Mouse (Mus musculus): ENCODE results near the gene Cidec. TPM values are rescaled to one million over a fixed set of nuclear protein-coding genes. Genes with fewer than 3 reads are reported as not detected.
A peak's percentile ranks its signal among the peaks of the same experiment; 100 is the strongest.

Gene Cidec
- polyA plus RNA-seq, 1 experiment from 2014 or later, result not detected

GRCm38 (mm10) chr6:113442442-113443090, 7.0 kb upstream of the Cidec start, which contains the start of gene Jagn1:
Gene Jagn1, plus strand, starts transcription at chr6:113442569.
- H3K9me3 ChIP-seq (replicated peaks), result no peaks in the 10 kb centered on the region
- peak within 1 kb of the TSS; percentile 92 for H3K9ac ChIP-seq
- H3K4me2 ChIP-seq (replicated peaks), result peak within 1 kb of the TSS; percentile 86
- H3K4me3 ChIP-seq, result peak within 1 kb of the TSS; percentile 82
- peaks cover 8% of the 10 kb centered on the region for H3K4me1 ChIP-seq
- H3K27me3 ChIP-seq, result no peaks in the 10 kb centered on the region
- H3K27ac ChIP-seq, result peak within 1 kb of the TSS; percentile 68
- ATAC-seq (ENCODE audit: low FRiP score), result peak; percentile 92
- WGBS, result under 1% methylated on average over 40 of the region's 45 CpGs
- peaks cover 13% of the 10 kb centered on the region for H3K36me3 ChIP-seq

GRCm38 (mm10) chr6:113442087-113442441, 6.5 kb upstream of the Cidec start:
- Histone ChIP-seq H3K4me3 (peak overlapping the region; percentile 82), H3K27me3 (no peaks in the 10 kb centered on the region), H3K9me3 (replicated peaks) (no peaks in the 10 kb centered on the region), H3K36me3 (peaks cover 8% of the 10 kb centered on the region), H3K27ac (peak overlapping the region; percentile 68), H3K9ac (peak overlapping the region; percentile 92), H3K4me1 (peaks cover 8% of the 10 kb centered on the region), H3K4me2 (replicated peaks) (peak overlapping the region; percentile 86)
- ATAC-seq (ENCODE audit: low FRiP score), result peak; percentile 30; the same call in 1 of the 2 replicates
- WGBS, result 39% methylated on average over 9 of the region's 9 CpGs

GRCm38 (mm10) chr6:113441147-113441680, 5.7 kb upstream of the Cidec start:
- no peak overlapping the region for H3K27ac ChIP-seq
- H3K27me3 ChIP-seq, result no peaks in the 10 kb centered on the region
- ATAC-seq (ENCODE audit: low FRiP score), result no peak
- H3K9me3 ChIP-seq (replicated peaks), result no peaks in the 10 kb centered on the region
- H3K9ac ChIP-seq, result no peak overlapping the region
- 57% methylated on average over 7 of the region's 7 CpGs for WGBS
- no peaks in the 10 kb centered on the region for H3K36me3 ChIP-seq
- no peak overlapping the region for H3K4me2 ChIP-seq (replicated peaks)
- H3K4me1 ChIP-seq, result peaks cover 8% of the 10 kb centered on the region
- H3K4me3 ChIP-seq, result no peak overlapping the region

- Histone ChIP-seq H3K27ac (no peak overlapping the region), H3K4me2 (replicated peaks) (no peak overlapping the region), H3K36me3 (no peaks in the 10 kb centered on the region), H3K4me1 (peaks cover 8% of the 10 kb centered on the region), H3K4me3 (no peak overlapping the region), H3K27me3 (no peaks in the 10 kb centered on the region), H3K9me3 (replicated peaks) (no peaks in the 10 kb centered on the region), H3K9ac (no peak overlapping the region)
- no peak for ATAC-seq (ENCODE audit: low FRiP score)
- 82% methylated on average over 3 of the region's 3 CpGs for WGBS
Observed at GRCm38 (mm10) chr6:113440686-113441085, 5.1 kb upstream of the Cidec start.

- WGBS, result 61% methylated on average over 12 of the region's 12 CpGs
- Histone ChIP-seq H3K4me3 (no peak overlapping the region), H3K27ac (no peak overlapping the region), H3K4me1 (peaks cover 8% of the 10 kb centered on the region), H3K27me3 (peaks cover 2% of the 10 kb centered on the region; the same call in 1 of the 2 replicates), H3K4me2 (replicated peaks) (no peak overlapping the region), H3K36me3 (no peaks in the 10 kb centered on the region), H3K9me3 (replicated peaks) (no peaks in the 10 kb centered on the region), H3K9ac (no peak overlapping the region)
- no peak for ATAC-seq (ENCODE audit: low FRiP score)
Observed at GRCm38 (mm10) chr6:113438721-113439430, 3.3 kb upstream of the Cidec start.

GRCm38 (mm10) chr6:113437135-113437534, 1.6 kb upstream of the Cidec start:
- Histone ChIP-seq H3K4me2 (replicated peaks) (no peak overlapping the region), H3K9ac (no peak overlapping the region), H3K4me3 (no peak overlapping the region), H3K4me1 (no peaks in the 10 kb centered on the region), H3K36me3 (no peaks in the 10 kb centered on the region), H3K27me3 (peaks cover 2% of the 10 kb centered on the region; the same call in 1 of the 2 replicates), H3K9me3 (replicated peaks) (no peaks in the 10 kb centered on the region), H3K27ac (no peak overlapping the region)
- WGBS, result 82% methylated on average over 12 of the region's 12 CpGs
- ATAC-seq (ENCODE audit: low FRiP score), result no peak

GRCm38 (mm10) chr6:113434691-113435090, 869 bp downstream of the Cidec start:
- no peak for ATAC-seq (ENCODE audit: low FRiP score)
- Histone ChIP-seq H3K36me3 (no peaks in the 10 kb centered on the region), H3K4me2 (replicated peaks) (no peak overlapping the region), H3K9ac (no peak overlapping the region), H3K27me3 (peaks cover 2% of the 10 kb centered on the region; the same call in 1 of the 2 replicates), H3K4me1 (no peaks in the 10 kb centered on the region), H3K27ac (no peak overlapping the region), H3K9me3 (replicated peaks) (no peaks in the 10 kb centered on the region), H3K4me3 (no peak overlapping the region)
- WGBS, result 67% methylated on average over 7 of the region's 7 CpGs

GRCm38 (mm10) chr6:113433661-113434060, 1.9 kb downstream of the Cidec start:
- H3K27ac ChIP-seq, result no peak overlapping the region
- no peaks in the 10 kb centered on the region for H3K4me1 ChIP-seq
- H3K4me2 ChIP-seq (replicated peaks), result no peak overlapping the region
- no peak overlapping the region for H3K4me3 ChIP-seq
- H3K27me3 ChIP-seq, result peaks cover 2% of the 10 kb centered on the region; the same call in 1 of the 2 replicates
- H3K9me3 ChIP-seq (replicated peaks), result no peaks in the 10 kb centered on the region
- no peaks in the 10 kb centered on the region for H3K36me3 ChIP-seq
- no peak overlapping the region for H3K9ac ChIP-seq
- 73% methylated on average over 3 of the region's 3 CpGs for WGBS
- no peak for ATAC-seq (ENCODE audit: low FRiP score)

- no peaks in the 10 kb centered on the region; the same call in 1 of the 2 replicates for H3K9me3 ChIP-seq (replicated peaks)
- no peak overlapping the region for H3K4me3 ChIP-seq
- H3K4me2 ChIP-seq (replicated peaks), result no peak overlapping the region
- H3K27me3 ChIP-seq, result peaks cover 2% of the 10 kb centered on the region; the same call in 1 of the 2 replicates
- H3K9ac ChIP-seq, result no peak overlapping the region
- no peak overlapping the region for H3K27ac ChIP-seq
- WGBS, result 57% methylated on average over 3 of the region's 3 CpGs
- H3K36me3 ChIP-seq, result no peaks in the 10 kb centered on the region
- H3K4me1 ChIP-seq, result no peaks in the 10 kb centered on the region
- no peak for ATAC-seq (ENCODE audit: low FRiP score)
Observed at GRCm38 (mm10) chr6:113431801-113432200, 3.8 kb downstream of the Cidec start.

GRCm38 (mm10) chr6:113430846-113431245, 4.7 kb downstream of the Cidec start:
- 59% methylated on average over 3 of the region's 3 CpGs for WGBS
- Histone ChIP-seq H3K4me3 (no peak overlapping the region), H3K9ac (no peak overlapping the region), H3K27ac (no peak overlapping the region), H3K4me2 (replicated peaks) (no peak overlapping the region), H3K36me3 (no peaks in the 10 kb centered on the region), H3K9me3 (replicated peaks) (no peaks in the 10 kb centered on the region; the same call in 1 of the 2 replicates), H3K4me1 (no peaks in the 10 kb centered on the region), H3K27me3 (peaks cover 2% of the 10 kb centered on the region; the same call in 1 of the 2 replicates)
- ATAC-seq (ENCODE audit: low FRiP score), result no peak

- Histone ChIP-seq H3K4me2 (replicated peaks) (no peak overlapping the region), H3K9ac (no peak overlapping the region), H3K9me3 (replicated peaks) (no peaks in the 10 kb centered on the region; the same call in 1 of the 2 replicates), H3K4me1 (no peaks in the 10 kb centered on the region), H3K36me3 (no peaks in the 10 kb centered on the region), H3K27me3 (peaks cover 2% of the 10 kb centered on the region; the same call in 1 of the 2 replicates), H3K27ac (no peak overlapping the region), H3K4me3 (no peak overlapping the region)
- 76% methylated on average over 3 of the region's 3 CpGs for WGBS
- no peak for ATAC-seq (ENCODE audit: low FRiP score)
Observed at GRCm38 (mm10) chr6:113429965-113430364, 5.6 kb downstream of the Cidec start.

GRCm38 (mm10) chr6:113428006-113428405, 7.6 kb downstream of the Cidec start:
- 88% methylated on average over 16 of the region's 16 CpGs for WGBS

More at GRCm38 (mm10) chr6:113428006-113428405, 7.6 kb downstream of the Cidec start:
- Histone ChIP-seq H3K4me1 (no peaks in the 10 kb centered on the region), H3K4me2 (replicated peaks) (no peak overlapping the region), H3K36me3 (no peaks in the 10 kb centered on the region), H3K27me3 (no peaks in the 10 kb centered on the region; the same call in 1 of the 2 replicates), H3K9me3 (replicated peaks) (no peaks in the 10 kb centered on the region; the same call in 1 of the 2 replicates), H3K9ac (no peak overlapping the region), H3K27ac (no peak overlapping the region), H3K4me3 (no peak overlapping the region)
- no peak for ATAC-seq (ENCODE audit: low FRiP score)

Measured in hindbrain, embryonic 12.5 days (tissue).